Comparison of ENCODE assay signal across 22 mouse cellular contexts in the genomic region with DNA sequence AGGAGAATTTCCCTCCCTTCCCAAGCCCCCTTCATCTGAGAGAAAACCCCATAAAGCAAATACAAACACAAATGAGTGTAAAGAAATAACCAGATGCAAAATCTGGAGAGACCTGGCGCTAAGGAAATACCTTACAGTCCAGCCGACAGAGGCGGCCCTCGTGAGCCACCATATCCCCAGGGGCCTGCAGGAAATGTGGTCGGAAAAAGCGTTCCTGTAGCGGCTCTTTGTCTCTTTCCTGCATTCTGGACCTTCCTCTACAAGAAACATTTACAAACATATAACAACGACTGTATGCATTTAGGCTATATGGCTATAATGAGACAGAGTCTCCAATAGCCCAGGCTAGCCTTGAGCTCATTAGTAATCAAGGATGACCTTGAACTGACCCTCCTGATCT. TPM values are rescaled to one million over a fixed set of nuclear protein-coding genes. Genes with fewer than 3 reads are reported as not detected.
A peak's percentile ranks its signal among the peaks of the same experiment; 100 is the strongest.
DNase-seq lines count a peak whose midpoint lies in the region; ATAC-seq and TF ChIP-seq lines count a peak whose summit lies in the region.
"Had no signal": no experiment of that assay in that cellular context is flagged by ENCODE, and none has a peak within 500 bp of the region (broad histone marks: within the 10 kb centered on the region; RNA-seq: fewer than 3 reads in every experiment).

No protein-coding gene starts in this region.

- TF ChIP-seq CTCF in liver, postnatal 0 days (IDR thresholded peaks at IDR 0.05; ENCODE audit: low read depth), result no peak
- TF ChIP-seq CTCF in CH12.LX (conservative IDR thresholded peaks at IDR 0.05 in 1 of 2, IDR thresholded peaks at IDR 0.05 in 1 of 2; ENCODE audit: low read depth in 2 of 2, low read length in 2 of 2), result no peak

- H3K4me3 ChIP-seq in liver, postnatal 0 days (ENCODE audit: low read depth, low read length), result no peak overlapping the region
- H3K4me3 ChIP-seq in CH12.LX (replicated peaks in 1 of 3; ENCODE audit: low read depth in 2 of 3, low read length in 2 of 3, poor library complexity in 1 of 3), result no peak overlapping the region
- H3K4me3 ChIP-seq: embryonic facial prominence, embryonic 13.5 days; embryonic facial prominence, embryonic 15.5 days; erythroblast, embryonic 14.5 days; forebrain, embryonic 10.5 days; forebrain, embryonic 12.5 days had no signal

- 0 out of 2 replicates have a peak overlapping the region, but pooled peaks have one; percentile 29 for H3K27ac ChIP-seq in liver, postnatal 0 days (ENCODE audit: low read depth)
- no peak overlapping the region for H3K27ac ChIP-seq in CH12.LX (ENCODE audit: insufficient read depth, low read depth)
- H3K27ac ChIP-seq: embryonic facial prominence, embryonic 13.5 days; embryonic facial prominence, embryonic 15.5 days; forebrain, embryonic 10.5 days; forebrain, embryonic 12.5 days had no signal

- ATAC-seq in liver, postnatal 0 days, result no peak
- ATAC-seq: CD4-positive, CD25-positive, alpha-beta regulatory T cell, adult 4 months had no signal

- 78% methylated on average over 8 of the region's 8 CpGs for WGBS in liver, postnatal 0 days (ENCODE audit: insufficient replicate concordance)

- no peak for DNase-seq in liver, postnatal 0 days
- DNase-seq in liver, result no peak
- peak; percentile 15 to 51 for DNase-seq in urinary bladder, postnatal 4 days (ENCODE audit: low spot score in 2 of 2)
- DNase-seq in urinary bladder, postnatal 25 days (ENCODE audit: low spot score), result no peak
- peak; percentile 36 for DNase-seq in CH12.LX (ENCODE audit: extremely low read depth)
- no peak for DNase-seq in layer of hippocampus, postnatal 10 days (ENCODE audit: low spot score in 2 of 2)
- DNase-seq in thymus, postnatal 25 days, result no peak
- DNase-seq: adrenal gland, postnatal 25 days; cerebellum, adult 11 months; cerebellum, adult 8-10 months had no signal

- H3K4me2 ChIP-seq in liver, postnatal 0 days (ENCODE audit: low read depth, low read length), result no peak overlapping the region
- no peak overlapping the region; the same call in 1 of the 2 replicates for H3K4me2 ChIP-seq in CH12.LX (ENCODE audit: insufficient read depth, low read depth, poor library complexity, severe bottlenecking)
- H3K4me2 ChIP-seq: embryonic facial prominence, embryonic 13.5 days; embryonic facial prominence, embryonic 15.5 days; forebrain, embryonic 12.5 days had no signal

- H3K9ac ChIP-seq in liver, postnatal 0 days (replicated peaks), result no peak overlapping the region
- H3K9ac ChIP-seq in CH12.LX (ENCODE audit: insufficient read depth, low read depth), result no peak overlapping the region
- H3K9ac ChIP-seq: embryonic facial prominence, embryonic 13.5 days; embryonic facial prominence, embryonic 15.5 days; forebrain, embryonic 12.5 days had no signal

- H3K4me1 ChIP-seq in liver, postnatal 0 days (ENCODE audit: insufficient read depth), result no peaks in the 10 kb centered on the region
- H3K4me1 ChIP-seq in CH12.LX (ENCODE audit: control insufficient read depth in 1 of 2, insufficient read depth in 2 of 2), result peaks cover 0 to 6% of the 10 kb centered on the region in 2 experiments; a peak in 2 of 4 replicates
- H3K4me1 ChIP-seq: embryonic facial prominence, embryonic 13.5 days; embryonic facial prominence, embryonic 15.5 days; forebrain, embryonic 10.5 days; forebrain, embryonic 12.5 days had no signal

- TF ChIP-seq EP300 in liver, postnatal 0 days (IDR thresholded peaks at IDR 0.05; ENCODE audit: low read depth), result no peak
- TF ChIP-seq EP300 in CH12.LX (IDR thresholded peaks at IDR 0.05; ENCODE audit: low read length), result no peak

- in situ Hi-C loops in CH12.LX (cut with MboI; ENCODE audit: low pct_ligation_motif_present, low pct_unique_long_range_greater_than_20kb, low sequenced_read_pairs), result no loop called here

- no peak for TF ChIP-seq RAD21 in CH12.LX (IDR thresholded peaks at IDR 0.05; ENCODE audit: low read depth, low read length)

- no peaks in the 10 kb centered on the region for H3K27me3 ChIP-seq in liver, postnatal 0 days (ENCODE audit: insufficient read depth, low read length)
- H3K27me3 ChIP-seq in CH12.LX (replicated peaks), result no peaks in the 10 kb centered on the region
- H3K27me3 ChIP-seq: embryonic facial prominence, embryonic 13.5 days; embryonic facial prominence, embryonic 15.5 days; forebrain, embryonic 12.5 days had no signal

- no peaks in the 10 kb centered on the region for H3K79me2 ChIP-seq in CH12.LX (replicated peaks; ENCODE audit: control insufficient read depth, extremely low read depth, insufficient read depth, poor library complexity, severe bottlenecking)

- H3K9me3 ChIP-seq in liver, postnatal 0 days (ENCODE audit: low read length), result no peaks in the 10 kb centered on the region
- no peaks in the 10 kb centered on the region for H3K9me3 ChIP-seq in CH12.LX (replicated peaks; ENCODE audit: low read length)
- H3K9me3 ChIP-seq: embryonic facial prominence, embryonic 13.5 days; embryonic facial prominence, embryonic 15.5 days; forebrain, embryonic 10.5 days; forebrain, embryonic 12.5 days had no signal

- no peaks in the 10 kb centered on the region for H3K36me3 ChIP-seq in liver, postnatal 0 days (replicated peaks; ENCODE audit: insufficient read depth, low read length)
- no peaks in the 10 kb centered on the region for H3K36me3 ChIP-seq in CH12.LX (replicated peaks in 1 of 2; ENCODE audit: control insufficient read depth in 1 of 2, insufficient read depth in 1 of 2, low read length in 1 of 2)
- H3K36me3 ChIP-seq: embryonic facial prominence, embryonic 13.5 days; embryonic facial prominence, embryonic 15.5 days; forebrain, embryonic 10.5 days; forebrain, embryonic 12.5 days had no signal

- TF ChIP-seq POLR2A in CH12.LX (IDR thresholded peaks at IDR 0.05; ENCODE audit: low read depth, low read length), result no peak

- dilution Hi-C loops in CH12.LX (cut with MboI; ENCODE audit: extremely low pct_ligation_motif_present, extremely low pct_unique_long_range_greater_than_20kb, low sequenced_read_pairs), result no loop called here

TF ChIP-seq in CH12.LX, 34 proteins besides CTCF, POLR2A, EP300 and RAD21:
- TF ChIP-seq E2F4 (IDR thresholded peaks at IDR 0.05; ENCODE audit: insufficient replicate concordance, low read depth, low read length), result no peak
- TF ChIP-seq PAX5 (IDR thresholded peaks at IDR 0.05; ENCODE audit: low read length), result no peak
- no peak for TF ChIP-seq ELF1 (IDR thresholded peaks at IDR 0.05; ENCODE audit: low read depth, low read length)
- TF ChIP-seq SMC3 (IDR thresholded peaks at IDR 0.05; ENCODE audit: low read depth, low read length), result no peak

RNA-seq across cellular contexts. Expression of a gene that starts 23.7 kb away (rescaled TPM):
- 0.08 and 0.61 TPM in 2 replicates for polyA plus RNA-seq in liver, postnatal 0 days (2015; fragmentation: Nextera tagmentation; extraction: Ambion mirVana)
- total RNA-seq in CH12.LX (2012; rRNA removed) (not detected in 2 replicates), CH12.LX (2014; rRNA removed) (not detected in 2 replicates)
- not detected in 2 replicates for polyA plus RNA-seq in CH12.LX (2012; ENCODE audit: insufficient read length, low read depth)
- 1 to 10 TPM; 2.1 to 2.6 TPM for total RNA-seq in layer of hippocampus, postnatal 10 days (2021)
- total RNA-seq: adrenal gland, adult 2 months; adrenal gland, postnatal 10 days; adrenal gland, postnatal 25 days; adrenal gland, postnatal 4 days; common myeloid progenitor, adult 5-6 weeks; ES-E14; MEL had no signal
- polyA plus RNA-seq: adrenal gland, adult 2 months; CD4-positive, CD25-positive, alpha-beta regulatory T cell, adult 4 months; embryonic facial prominence, embryonic 13.5 days; erythroblast, embryonic 14.5 days had no signal

Comparison
In these comparisons a context has a peak if more than half of its experiments do, and no peak if none do; other contexts are left out.
1. DNase-seq: peak in urinary bladder, postnatal 4 days (2 of 2) and CH12.LX (single experiment); none in liver, postnatal 0 days (single experiment), liver (single experiment), urinary bladder, postnatal 25 days (single experiment), layer of hippocampus, postnatal 10 days (0 of 2) and thymus, postnatal 25 days (single experiment).